Mouse (Mus musculus) E14TG2a.4 (cell line): ENCODE data around the gene Rps19.

Experiments
- CTCF ChIP-seq: conservative IDR thresholded peaks from 2 replicates; pipeline ENCODE4 v1.5.1; 2014; ENCODE audit warnings: low read length
- POU5F1 ChIP-seq: IDR thresholded peaks from 2 replicates; pipeline ENCODE4 v1.6.1; 2014; ENCODE audit warnings: low read length, borderline replicate concordance

DNA sequence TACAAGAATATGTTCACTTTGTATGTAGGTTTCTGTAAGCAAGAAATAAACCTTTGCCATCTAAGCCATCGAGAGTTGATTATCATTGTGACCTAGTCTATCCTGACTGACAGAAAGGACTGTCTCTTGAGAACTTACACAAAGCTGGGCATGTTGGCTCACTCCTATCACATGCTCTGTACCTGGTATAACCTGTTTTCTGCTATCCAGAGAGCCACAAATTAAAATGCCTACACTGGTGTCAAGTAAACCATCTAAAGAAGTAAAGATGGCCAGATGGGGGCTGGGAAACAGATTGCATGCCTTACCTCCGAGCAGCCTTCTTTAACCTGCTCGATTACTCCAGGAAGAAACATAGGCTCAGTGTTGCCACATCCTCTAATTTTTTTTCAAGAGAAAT, 6.6 kb upstream of the Rps19 start:
- no peak for TF ChIP-seq CTCF
- no peak for TF ChIP-seq POU5F1
